Mouse (Mus musculus) CD4-positive helper T cell, adult 2 months (primary cell): Measurements from ENCODE around the gene Shisa6.
"Not testable (repeated sequence)": the region's sequence is repeated elsewhere in the genome, so short reads cannot be mapped to it uniquely, and the experiment has no call there.

Experiments
- DNase-seq: peaks from one replicate; pipeline ENCODE4 v3.0.0-alpha.2; 2012; ENCODE audit warnings: low read depth, missing footprints, low spot score

Gene Shisa6

DNA sequence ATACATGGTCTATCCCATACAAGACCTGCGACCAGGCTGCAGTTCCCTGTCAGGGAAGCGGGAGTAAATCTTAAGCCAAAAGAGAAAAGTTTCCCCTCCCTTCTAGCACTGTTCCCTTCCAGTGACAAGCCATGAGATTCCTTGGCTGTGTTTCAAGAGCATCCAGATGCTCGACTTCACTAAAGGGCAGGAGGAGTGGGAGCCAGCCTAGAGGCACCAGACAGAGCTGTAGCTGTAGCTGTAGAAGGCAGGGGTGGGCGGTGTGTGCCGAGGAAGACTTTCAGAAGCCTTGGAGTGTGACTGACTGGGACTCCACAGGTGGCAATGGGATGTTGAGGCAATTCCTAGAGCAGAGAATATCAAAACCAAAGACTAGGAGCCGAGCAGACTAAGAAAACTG is 43.3 kb downstream of the Shisa6 start:
- no peak for DNase-seq

DNA sequence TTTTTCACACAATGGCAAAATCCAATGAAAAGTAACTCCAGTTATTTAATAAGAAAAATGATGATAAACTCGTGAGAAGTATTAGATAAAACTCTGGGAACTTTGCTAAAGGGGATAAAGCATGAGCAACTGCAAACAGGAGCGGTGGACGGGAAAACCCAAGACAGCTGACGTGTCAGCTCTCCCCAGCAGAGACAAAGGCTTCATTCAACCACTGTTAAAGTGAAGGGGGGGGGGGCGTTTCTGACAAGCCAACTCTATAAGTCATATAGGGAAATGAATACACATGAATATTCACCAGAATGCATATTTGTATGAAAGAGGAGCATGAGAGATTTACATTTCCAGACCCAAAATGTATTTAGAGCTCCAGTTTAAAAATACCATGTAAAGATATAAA is 83.1 kb downstream of the Shisa6 start:
- DNase-seq = no peak

DNA sequence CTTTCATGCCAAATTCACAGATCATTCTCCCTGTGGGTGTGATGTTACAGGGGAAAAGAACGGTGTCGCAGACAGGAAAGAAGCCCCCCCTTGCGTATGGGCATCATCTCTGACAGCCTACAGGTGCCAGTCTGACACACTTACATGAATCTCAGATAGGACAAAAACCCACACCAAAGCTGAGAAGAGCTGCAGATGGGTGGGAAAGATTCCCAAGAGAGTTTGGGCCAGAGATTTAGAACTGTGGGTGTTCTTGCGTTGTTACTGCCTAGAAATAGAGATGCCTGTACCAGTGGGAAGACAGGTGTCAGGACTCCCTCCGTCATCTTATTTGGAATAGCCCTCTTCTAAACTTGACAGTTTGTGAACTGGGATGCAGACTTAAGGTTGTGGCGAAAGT is 99.6 kb downstream of the Shisa6 start:
- no peak for DNase-seq

DNA sequence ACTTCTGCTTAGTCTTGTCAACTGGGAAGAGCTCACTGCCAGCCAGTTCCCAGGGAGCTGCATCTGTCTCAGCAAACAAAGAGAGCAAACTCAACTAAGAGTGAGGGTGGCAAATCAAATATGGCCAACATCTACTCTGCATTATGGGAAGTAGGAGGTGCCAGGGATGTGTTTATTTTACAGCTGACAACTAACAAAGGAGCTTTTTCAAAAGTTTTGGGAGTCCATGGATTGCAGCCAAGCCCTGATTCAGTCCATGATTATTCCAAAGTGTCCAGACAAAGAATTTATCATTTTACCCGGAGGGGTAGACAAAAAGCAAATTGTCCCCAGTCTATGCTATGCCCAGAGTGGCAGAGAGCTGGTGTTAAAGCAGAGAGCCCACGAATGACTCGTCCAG is 107.5 kb downstream of the Shisa6 start:
- no peak for DNase-seq

GRCm38 (mm10) chr11:66408721-66409120 is 117.0 kb downstream of the Shisa6 start:
- DNase-seq = not testable (repeated sequence)

DNA sequence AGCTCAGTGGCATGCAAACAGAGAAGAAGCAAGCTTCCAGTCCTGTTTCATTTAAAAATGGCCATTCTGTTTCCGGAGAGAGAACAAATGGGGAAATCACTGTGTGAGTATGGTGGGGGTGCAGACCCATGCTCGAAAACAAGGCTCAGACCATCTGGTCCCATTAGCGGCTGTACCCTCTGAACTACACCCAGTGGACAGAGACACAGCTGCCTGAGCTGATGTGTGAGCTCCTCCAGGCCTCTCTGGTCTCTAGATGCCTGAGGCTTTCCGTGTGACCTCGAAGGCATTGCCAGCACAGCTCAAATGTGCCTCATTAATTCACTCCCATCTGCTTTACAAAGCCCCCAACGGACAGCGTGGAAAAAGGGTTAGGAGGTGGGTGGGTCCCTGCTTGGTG is 125.7 kb downstream of the Shisa6 start:
- no peak for DNase-seq

DNA sequence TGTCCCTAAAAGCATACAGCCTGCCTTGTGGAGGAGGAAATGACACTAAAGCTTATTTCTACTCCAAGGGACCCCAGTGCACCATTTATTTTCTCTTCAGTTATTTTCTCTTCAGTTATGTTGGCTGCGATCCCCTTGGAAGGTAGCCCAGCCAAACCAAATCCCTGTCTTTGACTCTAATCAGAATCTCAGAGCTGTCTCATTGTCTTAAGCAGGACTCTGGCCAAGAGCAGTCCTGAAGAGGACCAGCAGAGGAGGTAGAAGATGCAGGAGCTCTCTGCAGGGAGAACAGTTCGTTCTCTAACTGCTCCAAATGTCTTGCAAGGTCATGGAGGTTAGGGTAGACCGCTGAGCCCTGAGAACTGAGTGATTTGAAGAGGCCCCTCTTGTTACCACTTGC is 138.2 kb downstream of the Shisa6 start:
- DNase-seq = no peak

- no peak for DNase-seq
Observed at GRCm38 (mm10) chr11:66371796-66372195, 154.0 kb downstream of the Shisa6 start.

GRCm38 (mm10) chr11:66369764-66370163 is 156.0 kb downstream of the Shisa6 start:
- no peak for DNase-seq

DNA sequence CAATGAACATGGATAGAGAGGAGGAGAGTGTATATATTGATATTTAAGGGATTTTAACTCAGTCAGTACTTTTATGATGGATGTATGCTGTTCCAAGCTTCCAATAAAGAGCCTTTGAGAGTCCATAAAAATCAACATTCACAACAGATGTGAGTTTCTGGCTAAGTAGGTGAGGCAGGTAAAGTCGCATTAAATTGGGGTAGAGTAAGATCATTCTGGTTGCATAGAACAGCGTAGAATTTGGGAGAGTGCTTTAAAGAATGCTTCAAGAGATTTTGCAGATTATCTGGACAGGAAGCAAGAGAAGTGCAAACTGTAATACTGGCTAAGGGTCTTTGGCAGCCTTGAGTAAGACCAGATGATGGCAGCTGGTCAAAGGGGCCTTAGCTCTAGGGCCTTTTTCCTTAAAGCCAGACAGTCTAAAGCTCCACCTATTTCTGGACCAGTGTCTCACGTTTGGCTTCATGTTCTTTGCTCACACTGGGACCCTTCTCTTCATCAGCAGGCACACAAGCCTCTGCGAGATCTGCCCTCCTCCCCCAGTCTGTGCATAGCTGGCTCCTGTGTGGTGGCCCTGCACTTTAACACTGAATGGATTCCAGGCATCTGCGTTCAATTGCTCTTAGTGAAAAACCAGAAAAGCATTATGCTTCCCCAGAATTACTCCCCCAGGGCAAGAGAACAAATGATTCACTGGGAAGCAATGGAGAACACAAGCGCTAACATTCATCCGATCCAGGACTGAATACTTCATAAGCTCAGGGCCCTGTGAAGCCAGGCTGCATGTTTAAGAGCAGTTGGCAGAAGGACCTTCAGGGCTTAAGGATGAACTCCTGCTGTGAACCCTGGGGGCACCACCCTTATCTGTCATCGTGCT is 158.7 kb downstream of the Shisa6 start:
- no peak for DNase-seq

GRCm38 (mm10) chr11:66359811-66360210 is 166.0 kb downstream of the Shisa6 start:
- no peak for DNase-seq

DNA sequence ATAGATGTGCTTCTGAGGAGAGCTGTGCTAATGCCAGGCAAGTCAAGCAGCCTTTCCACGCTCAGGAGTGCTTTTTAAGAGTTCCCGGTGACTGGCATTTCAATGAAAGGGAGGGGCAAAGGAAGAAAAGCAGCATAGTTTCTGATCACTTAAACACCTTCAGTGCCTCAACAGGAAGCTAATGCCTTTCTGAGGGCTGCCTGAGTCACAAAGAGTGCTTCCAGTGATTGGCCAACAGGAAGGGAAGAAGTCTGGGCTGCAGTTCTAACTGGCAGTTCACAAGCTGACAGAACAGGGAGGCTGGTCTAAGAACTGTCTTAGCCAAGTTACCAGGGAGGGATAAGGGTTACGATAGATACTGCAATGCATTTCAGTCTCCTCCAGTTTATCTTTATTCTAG is 180.9 kb downstream of the Shisa6 start:
- DNase-seq = no peak

GRCm38 (mm10) chr11:66336313-66336712 is 189.5 kb downstream of the Shisa6 start:
- no peak for DNase-seq

- DNase-seq = no peak
Observed at GRCm38 (mm10) chr11:66312764-66313163, 213.0 kb downstream of the Shisa6 start.

GRCm38 (mm10) chr11:66304396-66304795 is 221.4 kb downstream of the Shisa6 start:
- no peak for DNase-seq

DNA sequence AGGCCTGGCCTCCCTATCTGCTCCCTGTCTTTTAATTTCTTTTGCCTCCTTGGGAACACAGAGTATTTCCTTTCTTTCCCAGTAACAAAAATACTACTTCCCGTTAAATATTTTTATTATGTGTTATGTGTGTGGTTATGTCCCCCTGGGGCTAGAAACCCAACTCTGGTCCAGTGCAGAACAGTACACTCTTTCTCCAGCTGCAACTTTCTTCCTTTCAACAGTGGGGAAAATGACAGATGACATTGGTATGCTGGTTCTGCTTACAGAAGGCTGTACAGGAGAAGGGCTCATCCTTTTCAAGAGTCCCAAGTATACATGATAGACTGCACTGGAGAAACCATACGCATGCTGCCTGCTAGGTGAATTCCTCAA is 251.1 kb downstream of the Shisa6 start:
- DNase-seq = no peak

DNA sequence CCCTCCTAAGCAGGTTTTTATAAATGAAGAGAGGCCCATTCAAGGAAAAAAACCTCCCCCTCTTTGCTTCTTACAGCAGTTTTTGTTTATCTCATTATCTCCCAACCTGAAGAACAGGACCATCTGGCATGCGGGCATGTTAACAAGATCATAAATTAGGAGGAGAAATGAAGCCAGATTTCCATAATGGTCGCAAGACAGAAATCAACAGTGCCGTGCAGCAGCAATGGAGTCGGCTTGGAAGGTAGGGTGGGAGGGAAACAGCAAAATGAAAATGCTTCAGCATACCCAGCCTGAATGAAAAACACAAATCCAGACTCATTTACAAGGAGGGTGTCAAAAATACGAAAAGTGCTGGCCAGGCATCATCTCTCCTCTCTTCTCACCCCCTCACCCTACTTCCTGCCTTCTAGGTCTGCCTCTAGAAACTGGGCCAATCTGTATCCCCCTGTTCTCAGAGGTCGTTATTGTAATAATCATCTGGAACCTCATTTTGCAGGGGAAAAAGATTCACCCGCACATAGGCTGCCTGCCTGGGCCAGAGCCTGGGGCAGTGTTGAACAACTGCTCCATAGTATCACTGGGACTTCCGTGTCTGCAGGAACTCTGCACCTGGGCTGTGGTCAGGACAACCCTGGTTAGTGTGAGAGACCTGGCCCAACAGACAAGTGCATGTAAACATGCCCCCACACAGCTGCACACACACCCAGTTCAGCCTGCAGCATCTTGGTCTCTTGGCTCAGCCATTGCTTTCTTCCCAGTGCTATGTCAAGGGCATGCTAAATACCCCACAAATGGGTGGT is 251.7 kb downstream of the Shisa6 start:
- no peak for DNase-seq

DNA sequence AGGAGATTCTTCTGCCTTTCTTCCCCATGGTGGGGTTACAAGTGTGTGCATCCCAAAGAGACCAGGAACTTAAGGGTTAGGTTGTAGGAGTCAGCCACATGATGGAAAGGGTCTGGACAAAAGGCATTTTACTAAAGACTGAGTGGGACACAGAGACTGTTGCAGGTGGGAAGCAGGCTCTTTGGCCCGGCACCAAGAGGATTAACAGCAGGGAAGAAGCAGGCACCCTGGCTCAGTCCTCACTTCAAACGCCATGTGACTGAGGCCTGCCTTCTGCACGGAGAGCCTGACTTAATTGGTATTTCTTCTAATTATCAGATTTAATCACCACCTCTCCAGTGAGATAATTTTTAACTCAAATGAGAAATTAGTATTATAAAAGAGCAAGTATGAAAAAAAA is 258.7 kb downstream of the Shisa6 start:
- no peak for DNase-seq

- DNase-seq = no peak
Observed at GRCm38 (mm10) chr11:66265336-66265990, 260.3 kb downstream of the Shisa6 start.

GRCm38 (mm10) chr11:66260205-66260604 is 265.6 kb downstream of the Shisa6 start:
- no peak for DNase-seq

DNA sequence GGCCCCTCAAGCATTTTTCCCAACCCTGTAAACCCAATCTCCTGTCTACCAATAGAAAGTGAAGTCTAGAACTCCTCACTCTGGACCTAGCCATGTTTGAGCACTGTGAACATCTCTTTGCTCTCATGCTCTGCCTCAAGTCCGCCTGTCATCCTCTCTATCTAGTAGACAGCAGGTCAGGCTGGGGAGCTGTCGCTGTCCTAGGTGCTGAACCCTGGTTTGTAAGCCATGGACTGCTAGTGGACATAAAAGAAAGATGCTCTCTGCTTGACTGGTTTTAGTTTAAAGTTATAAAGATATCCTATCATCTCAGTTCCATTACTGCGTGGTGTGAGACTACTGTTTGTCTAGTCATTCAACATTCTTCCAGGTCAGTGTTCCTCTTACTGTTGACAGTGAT is 266.9 kb downstream of the Shisa6 start:
- DNase-seq = no peak

- no peak for DNase-seq
Observed at GRCm38 (mm10) chr11:66247115-66247514, 278.6 kb downstream of the Shisa6 start.
